Mouse (Mus musculus): ENCODE measurements around the gene Dusp2.

The Dusp2 gene

GRCm38 (mm10) chr2:127323667-127324066 is 12.3 kb upstream of the Dusp2 start:
- no peak for DNase-seq (ENCODE audit: low spot score)

GRCm38 (mm10) chr2:127324456-127324855 is 11.5 kb upstream of the Dusp2 start:
- DNase-seq (ENCODE audit: low spot score): no peak

DNA sequence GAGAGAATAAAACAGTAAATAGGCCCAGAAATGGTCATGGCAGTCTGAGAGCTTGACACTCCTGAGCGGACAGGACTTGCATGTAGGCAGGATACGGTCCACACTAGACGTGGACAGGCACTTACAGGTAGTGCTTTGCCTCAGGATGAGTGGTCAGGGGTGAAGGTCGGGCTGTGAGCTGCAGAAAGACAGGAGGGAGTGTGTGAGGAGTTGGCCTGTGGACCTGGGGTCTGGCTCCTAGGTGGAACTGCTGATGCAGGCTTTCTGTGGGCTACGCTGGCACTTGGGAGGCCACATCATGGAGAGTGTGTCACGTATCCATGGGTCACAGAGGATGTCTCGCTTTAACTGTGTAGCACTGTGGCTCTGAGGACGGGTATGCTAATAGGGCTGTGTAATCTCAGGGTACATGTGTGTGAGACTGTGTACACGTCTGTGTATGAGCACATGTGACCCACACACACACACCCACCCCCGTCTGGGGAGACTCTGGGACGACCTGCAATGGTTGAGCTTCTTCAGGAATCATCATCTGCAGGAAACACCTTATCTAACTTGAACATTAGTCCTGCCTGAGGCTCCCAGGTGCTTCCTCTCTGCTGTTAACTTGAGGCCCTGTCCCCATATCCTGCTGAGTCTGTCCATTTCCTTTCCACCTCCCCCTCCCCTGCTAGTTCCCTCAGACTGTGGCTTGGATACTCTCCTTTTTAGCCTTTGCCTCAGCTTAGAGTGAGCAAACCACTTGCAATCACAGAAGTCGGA is 7.7 kb upstream of the Dusp2 start:
- DNase-seq (ENCODE audit: low spot score): no peak

DNA sequence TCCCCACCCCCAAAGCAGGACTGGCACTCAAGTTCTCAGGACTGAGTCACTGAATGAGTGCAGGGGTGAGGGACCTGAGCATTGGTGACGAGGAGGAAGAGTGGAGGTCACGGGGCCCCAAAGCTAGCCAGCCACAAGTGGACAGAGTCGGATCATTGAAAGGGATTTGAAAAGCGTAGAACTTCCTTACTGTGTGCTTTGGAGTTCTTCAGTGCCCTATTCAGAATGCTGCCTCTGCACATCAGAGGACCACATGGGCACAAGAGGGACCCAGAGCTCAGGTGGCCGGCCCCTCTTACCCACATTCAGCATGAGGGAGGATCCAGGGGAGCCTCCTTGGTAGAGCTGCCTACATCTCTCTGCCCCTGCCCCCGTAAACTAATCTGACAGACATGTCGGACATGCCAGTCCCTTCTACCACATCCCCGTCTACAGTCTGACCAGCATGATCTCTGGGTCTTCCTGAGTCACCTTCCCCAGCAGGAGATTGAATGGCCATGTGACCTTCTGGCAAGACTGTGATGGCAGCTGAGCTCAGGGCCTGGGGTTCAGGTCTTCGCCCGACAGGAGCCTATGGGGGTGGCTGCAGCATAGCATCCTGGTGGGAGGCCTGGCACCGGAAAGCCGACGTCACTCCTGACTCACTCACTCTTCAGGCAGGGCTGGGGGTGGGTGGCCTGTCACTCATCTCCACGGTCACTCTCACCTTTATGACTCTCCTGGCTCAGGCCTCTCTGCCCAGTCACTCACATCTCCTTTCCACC is 3.0 kb upstream of the Dusp2 start:
- DNase-seq (ENCODE audit: low spot score): no peak

GRCm38 (mm10) chr2:127333945-127334603 is 1.9 kb upstream of the Dusp2 start:
- no peak for DNase-seq (ENCODE audit: low spot score)

GRCm38 (mm10) chr2:127335078-127335541 is 849 bp upstream of the Dusp2 start:
- DNase-seq (ENCODE audit: low spot score): no peak

DNA sequence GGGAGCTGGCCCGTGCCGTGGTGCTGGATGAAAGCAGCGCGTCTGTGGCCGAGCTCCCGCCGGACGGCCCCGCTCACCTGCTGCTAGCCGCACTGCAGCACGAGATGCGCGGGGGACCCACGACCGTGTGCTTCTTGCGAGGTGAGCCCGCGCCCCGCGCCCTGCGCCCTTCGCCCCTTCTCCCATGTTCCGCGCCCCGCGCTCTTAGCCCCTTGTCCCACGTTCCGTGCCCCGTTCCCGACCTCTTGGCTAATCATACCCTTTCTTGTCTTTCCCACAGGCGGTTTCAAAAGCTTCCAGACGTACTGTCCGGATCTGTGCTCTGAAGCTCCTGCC is 506 bp downstream of the Dusp2 start:
- no peak for DNase-seq (ENCODE audit: low spot score)

GRCm38 (mm10) chr2:127336885-127337284 is 926 bp downstream of the Dusp2 start:
- no peak for DNase-seq (ENCODE audit: low spot score)

- no peak for DNase-seq (ENCODE audit: low spot score)
Observed at GRCm38 (mm10) chr2:127337531-127337930, 1.6 kb downstream of the Dusp2 start.

DNA sequence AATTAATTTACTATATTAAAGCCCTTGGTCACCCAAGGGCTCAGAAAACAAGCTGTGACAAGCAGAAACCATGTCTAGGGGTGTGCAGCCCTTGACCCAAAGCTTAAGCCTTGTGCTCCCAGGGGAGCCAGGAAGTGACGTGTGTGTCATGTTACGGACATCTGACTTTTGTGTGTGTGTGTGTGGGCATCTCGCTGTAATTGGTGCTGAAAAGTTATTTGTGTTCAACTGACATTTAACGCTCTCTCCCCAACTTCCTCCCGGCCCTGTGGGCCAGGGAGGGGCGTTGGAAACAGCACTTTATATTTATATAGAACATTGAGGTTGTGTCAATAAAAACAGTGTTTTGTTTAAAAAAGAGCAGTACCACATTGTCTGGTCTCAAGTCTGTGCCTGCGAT is 2.1 kb downstream of the Dusp2 start:
- no peak for DNase-seq (ENCODE audit: low spot score)

DNA sequence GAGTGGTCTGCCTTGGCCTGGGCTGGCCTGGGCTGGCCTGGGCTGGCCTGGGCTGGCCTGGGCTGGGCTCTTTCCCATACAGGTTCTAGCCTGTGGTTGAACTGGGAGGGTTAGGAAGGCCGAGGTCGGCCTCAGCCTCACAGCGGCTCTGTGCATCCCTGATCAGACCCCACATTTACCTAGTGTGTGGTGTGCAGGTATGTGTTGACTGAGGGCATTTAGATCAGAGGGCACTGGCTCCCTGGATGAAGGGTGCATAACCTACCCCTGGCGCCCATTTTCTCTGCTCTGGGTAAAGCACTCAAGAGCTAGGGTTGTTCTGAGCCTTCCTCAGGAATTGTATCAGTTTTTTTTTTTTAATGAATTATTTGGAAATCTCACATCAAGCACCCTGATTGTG is 2.5 kb downstream of the Dusp2 start, which contains the start of gene Astl:
Astl (plus strand) TSS at position 224 of the 400 bp plus-strand sequence.
- DNase-seq (ENCODE audit: low spot score): no peak

DNA sequence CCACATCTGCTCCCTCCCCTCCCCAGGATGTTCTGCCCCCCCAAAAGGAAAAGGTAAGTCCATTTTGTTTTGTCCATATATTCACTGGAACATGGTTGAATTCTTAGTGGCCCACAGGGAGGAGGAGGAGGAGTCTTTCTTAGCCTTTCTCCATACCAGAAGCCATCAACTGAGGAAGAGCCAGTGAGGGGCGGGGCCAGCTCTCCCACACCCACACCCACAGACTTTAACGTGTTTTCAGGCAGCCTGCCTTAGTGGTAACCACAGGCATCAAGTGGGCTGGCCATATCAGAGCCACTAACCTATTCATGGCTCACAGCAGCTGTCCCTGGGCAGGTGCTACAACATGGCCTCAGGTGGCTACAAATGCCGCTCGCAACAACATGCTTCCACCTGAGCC is 2.9 kb downstream of the Dusp2 start:
- no peak for DNase-seq (ENCODE audit: low spot score)

GRCm38 (mm10) chr2:127339262-127339661 is 3.3 kb downstream of the Dusp2 start:
- no peak for DNase-seq (ENCODE audit: low spot score)

DNA sequence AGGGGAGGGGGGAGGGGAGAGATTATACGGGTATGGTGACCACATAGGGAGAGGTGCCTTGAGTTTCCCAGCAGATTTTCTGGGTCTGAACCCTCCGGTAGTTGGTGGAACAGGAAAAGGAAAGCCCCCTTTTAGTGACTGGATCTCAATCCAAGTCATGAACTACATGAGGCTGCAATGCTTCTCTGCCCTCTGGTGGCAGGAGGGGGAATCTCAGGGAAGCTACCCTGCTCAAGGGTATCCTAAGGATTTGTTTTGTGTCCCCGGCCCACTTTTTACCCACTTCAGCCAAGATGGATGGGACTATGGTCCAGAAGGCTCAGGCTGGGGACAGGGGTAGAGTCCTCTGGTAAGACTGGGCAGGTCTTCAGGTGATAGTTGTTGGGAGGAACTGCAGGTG is 5.2 kb downstream of the Dusp2 start:
- DNase-seq (ENCODE audit: low spot score): peak; percentile 46

- DNase-seq (ENCODE audit: low spot score): no peak
Observed at GRCm38 (mm10) chr2:127346334-127346733, 10.4 kb downstream of the Dusp2 start.

DNA sequence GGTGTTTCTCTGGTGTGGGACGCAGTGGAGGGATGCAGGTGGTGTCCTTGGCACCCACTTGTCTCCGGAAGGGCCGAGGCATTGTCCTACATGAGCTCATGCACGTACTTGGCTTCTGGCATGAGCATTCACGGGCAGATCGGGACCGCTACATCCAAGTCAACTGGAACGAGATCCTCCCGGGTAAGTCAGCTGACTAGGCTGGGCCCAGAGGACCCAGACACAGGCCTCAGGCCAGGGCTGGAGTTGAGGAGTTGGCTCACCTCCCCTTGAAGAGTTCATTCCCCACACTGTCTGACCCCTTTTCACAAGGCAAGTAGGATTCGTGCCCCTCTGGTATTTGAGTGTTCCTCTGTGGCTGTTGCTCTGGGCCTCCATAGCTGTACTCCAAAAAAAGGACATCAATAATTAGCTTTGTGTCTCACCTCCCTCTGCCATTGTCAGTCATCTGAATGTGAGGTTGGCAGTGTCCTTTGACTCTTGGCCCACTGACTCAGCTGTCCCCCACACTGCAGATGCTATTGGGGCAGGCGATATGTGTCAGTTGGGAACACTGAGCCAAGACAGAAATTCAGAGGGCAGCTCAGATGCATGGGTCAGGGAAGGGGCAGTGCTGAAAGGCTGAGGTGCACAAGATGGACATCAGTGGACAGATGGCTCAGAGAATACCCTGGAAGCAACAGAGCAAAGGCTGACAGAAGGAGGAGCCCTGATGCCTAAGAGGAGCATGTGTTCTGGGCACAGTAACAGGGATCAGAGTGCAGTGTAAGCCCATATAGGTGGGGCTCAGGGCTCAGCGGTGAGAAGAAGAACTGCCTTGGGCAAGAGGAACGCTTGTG is 11.4 kb downstream of the Dusp2 start:
- DNase-seq (ENCODE audit: low spot score): no peak

DNA sequence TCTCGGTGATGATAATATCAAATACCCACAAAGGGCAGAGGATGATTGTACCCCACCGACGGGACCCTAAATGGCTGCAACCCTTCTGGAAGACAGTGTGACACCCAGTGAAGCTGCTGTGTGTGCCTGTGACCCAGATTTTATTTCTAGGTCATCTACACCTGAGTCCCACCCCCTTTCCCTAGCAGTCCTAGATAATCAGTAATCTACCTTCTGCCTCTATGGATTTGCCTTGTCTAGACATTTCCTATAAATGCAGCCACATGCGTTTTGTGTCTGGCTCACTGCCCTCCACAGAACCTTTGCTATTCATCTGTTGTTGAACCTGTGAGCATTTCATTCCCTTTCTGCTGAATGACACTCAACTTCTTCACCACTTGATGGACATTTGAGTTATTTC is 17.9 kb downstream of the Dusp2 start:
- no peak for DNase-seq (ENCODE audit: low spot score)

- peak; percentile 79 for DNase-seq (ENCODE audit: low spot score)
Observed at GRCm38 (mm10) chr2:127362459-127363281, 26.7 kb downstream of the Dusp2 start, which contains the start of gene Adra2b. Gene Adra2b (plus strand): TSS chr2:127363208.

- DNase-seq (ENCODE audit: low spot score): no peak
Observed at GRCm38 (mm10) chr2:127363282-127363652, 27.3 kb downstream of the Dusp2 start.

- no peak for DNase-seq (ENCODE audit: low spot score)
Observed at GRCm38 (mm10) chr2:127363696-127364095, 27.7 kb downstream of the Dusp2 start.

DNA sequence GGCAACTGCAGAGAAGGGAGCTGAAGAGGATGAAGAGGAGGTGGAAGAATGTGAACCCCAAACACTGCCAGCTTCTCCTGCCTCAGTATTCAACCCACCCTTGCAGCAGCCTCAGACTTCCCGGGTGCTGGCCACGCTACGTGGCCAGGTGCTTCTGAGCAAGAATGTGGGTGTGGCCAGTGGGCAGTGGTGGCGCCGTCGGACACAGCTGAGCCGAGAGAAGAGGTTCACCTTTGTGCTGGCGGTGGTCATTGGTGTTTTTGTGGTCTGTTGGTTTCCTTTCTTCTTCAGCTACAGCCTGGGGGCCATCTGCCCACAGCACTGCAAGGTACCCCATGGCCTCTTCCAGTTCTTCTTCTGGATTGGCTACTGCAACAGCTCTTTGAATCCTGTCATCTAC is 28.5 kb downstream of the Dusp2 start:
- DNase-seq (ENCODE audit: low spot score): no peak

Data from urinary bladder, postnatal 25 days (tissue).